Comparison of ENCODE assay signal across 19 mouse cellular contexts in the genomic region with DNA sequence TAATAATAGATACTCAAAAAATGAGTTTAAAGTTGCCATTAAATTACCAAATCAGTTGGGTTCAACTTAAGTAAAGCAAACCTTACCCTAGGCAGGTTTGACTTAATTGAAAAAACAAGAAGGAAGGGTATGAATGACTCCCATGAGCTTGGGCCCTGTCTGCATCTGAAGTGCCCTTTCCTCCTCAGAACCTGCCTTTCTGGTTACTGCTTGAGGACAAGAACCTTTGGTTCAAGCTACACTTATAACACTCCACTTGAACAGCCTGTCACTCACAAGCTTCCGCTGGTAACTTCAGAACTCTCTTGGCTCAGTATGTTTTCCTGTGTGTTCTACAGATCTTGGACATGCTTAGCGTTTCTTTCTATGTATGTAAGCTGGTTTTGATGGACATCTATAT.
"Had no signal": no experiment of that assay in that cellular context is flagged by ENCODE, and none has a peak within 500 bp of the region (broad histone marks: within the 10 kb centered on the region; RNA-seq: fewer than 3 reads in every experiment).

No protein-coding gene starts in this region.

- H3K36me3 ChIP-seq: limb, embryonic 10.5 days; limb, embryonic 13.5 days; liver, embryonic 13.5 days; midbrain, embryonic 12.5 days; neural tube, embryonic 13.5 days; stomach, embryonic 15.5 days had no signal

- H3K27ac ChIP-seq: kidney, postnatal 0 days; layer of hippocampus, adult 2 months; limb, embryonic 10.5 days; limb, embryonic 13.5 days; liver, embryonic 13.5 days; macrophage; midbrain, embryonic 12.5 days; neural tube, embryonic 13.5 days; stomach, embryonic 15.5 days had no signal

- H3K4me2 ChIP-seq: limb, embryonic 13.5 days; liver, embryonic 13.5 days; midbrain, embryonic 12.5 days; neural tube, embryonic 13.5 days; stomach, embryonic 15.5 days had no signal

- H3K4me3 ChIP-seq: layer of hippocampus, adult 2 months; limb, embryonic 10.5 days; limb, embryonic 13.5 days; liver, embryonic 13.5 days; midbrain, embryonic 12.5 days; myocyte; neural tube, embryonic 13.5 days; stomach, embryonic 15.5 days had no signal

- H3K4me1 ChIP-seq: limb, embryonic 10.5 days; limb, embryonic 13.5 days; liver, embryonic 13.5 days; midbrain, embryonic 12.5 days; neural tube, embryonic 13.5 days; stomach, embryonic 15.5 days had no signal

- ATAC-seq: midbrain, embryonic 16.5 days had no signal

- H3K9me3 ChIP-seq: limb, embryonic 10.5 days; limb, embryonic 13.5 days; liver, embryonic 13.5 days; midbrain, embryonic 12.5 days; neural tube, embryonic 13.5 days; stomach, embryonic 15.5 days had no signal

- H3K9ac ChIP-seq: limb, embryonic 13.5 days; liver, embryonic 13.5 days; midbrain, embryonic 12.5 days; neural tube, embryonic 13.5 days; stomach, embryonic 15.5 days had no signal

- DNase-seq: kidney, adult 2 months; kidney, postnatal 25 days; layer of hippocampus, adult 9-11 months; liver; liver, embryonic 13.5 days; retina, postnatal 1 day; right cerebral cortex, postnatal 25 days; spleen, adult 18-20 months; thymus, postnatal 25 days had no signal

- H3K27me3 ChIP-seq: limb, embryonic 13.5 days; liver, embryonic 13.5 days; midbrain, embryonic 12.5 days; neural tube, embryonic 13.5 days; stomach, embryonic 15.5 days had no signal
